Mouse (Mus musculus) megakaryocyte, embryonic 14.5 days (primary cell): ENCODE data around the gene Sv2c. TPM values are rescaled to one million over a fixed set of nuclear protein-coding genes. Genes with fewer than 3 reads are reported as not detected.

ENCODE experiments used
- H3K27me3 ChIP-seq: replicated peaks from 2 replicates; pipeline ENCODE3; 2012; ENCODE audit warnings: inconsistent platforms
- H3K36me3 ChIP-seq: replicated peaks from 2 replicates; pipeline ENCODE3; 2012; ENCODE audit warnings: low read length, inconsistent platforms, mixed read lengths
- H3K4me1 ChIP-seq: 2 replicates; pipeline ENCODE4 v1.6.1; 2012; ENCODE audit warnings: inconsistent platforms
- H3K4me3 ChIP-seq: replicated peaks from 2 replicates; pipeline ENCODE3; 2012; ENCODE audit warnings: moderate library complexity, mild to moderate bottlenecking, inconsistent platforms
- H3K9me3 ChIP-seq: 2 replicates; pipeline ENCODE4 v1.6.1; 2012; ENCODE audit warnings: inconsistent platforms
- FLI1 ChIP-seq: IDR thresholded peaks from 2 replicates; pipeline ENCODE4 v1.6.1; 2012; ENCODE audit warnings: low read length, inconsistent platforms, mixed read lengths
- GATA1 ChIP-seq: IDR thresholded peaks from 3 replicates; pipeline ENCODE4 v1.6.1; 2012; ENCODE audit warnings: mixed read lengths, low read length, inconsistent platforms, borderline replicate concordance
- polyA plus RNA-seq: library from polyadenylated mRNA; stranded (reverse); fragments of >175 nt; gene quantifications from 2 replicates; pipeline ENCODE4 v1.2.3, GENCODE M21; 2012; ENCODE audit warnings: low replicate concordance; ENCODE audit not compliant: insufficient read depth

Sv2c gene
- polyA plus RNA-seq, 1 experiment: not detected

DNA sequence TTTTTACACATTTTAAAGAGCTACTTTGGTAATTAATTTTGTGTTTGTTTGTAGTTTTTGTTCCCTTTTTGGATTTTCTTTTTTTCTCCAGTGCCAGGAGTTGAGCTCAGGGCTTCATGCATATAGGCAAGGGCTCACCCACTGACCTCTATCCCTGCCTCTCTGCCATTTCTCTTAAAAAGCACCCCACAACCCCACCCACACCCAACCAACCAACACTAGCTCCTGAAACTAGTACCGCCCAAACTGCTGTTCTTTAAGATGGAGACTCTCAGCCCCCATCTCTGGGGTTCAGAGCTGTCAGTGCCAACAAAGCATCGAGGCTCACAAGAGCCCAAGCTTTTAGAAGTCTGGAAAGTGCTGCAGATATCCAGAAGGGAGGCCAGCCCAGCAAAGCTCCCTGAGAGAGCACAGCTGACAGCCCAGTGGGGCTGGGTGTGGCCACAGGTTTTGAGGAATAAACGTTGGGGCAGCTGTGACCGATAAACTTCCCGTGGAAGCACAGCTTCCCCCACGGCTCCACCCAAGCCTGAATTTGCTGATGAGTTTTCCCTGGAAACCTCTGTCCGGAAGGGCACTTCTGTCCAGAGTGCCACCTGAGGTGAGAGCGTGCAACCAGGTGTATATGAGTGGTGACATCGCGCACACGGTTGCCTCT, 181.8 kb downstream of the Sv2c start:
- TF ChIP-seq GATA1 (no peak), FLI1 (no peak)
- H3K4me3 ChIP-seq: peak overlapping the region; percentile 73
- peaks cover 47% of the 10 kb centered on the region for H3K4me1 ChIP-seq
- no peaks in the 10 kb centered on the region for H3K9me3 ChIP-seq
- no peaks in the 10 kb centered on the region for H3K36me3 ChIP-seq
- no peaks in the 10 kb centered on the region for H3K27me3 ChIP-seq

GRCm38 (mm10) chr13:95949356-95949755, 183.0 kb downstream of the Sv2c start:
- TF ChIP-seq GATA1: no peak
- no peak for TF ChIP-seq FLI1

GRCm38 (mm10) chr13:95948821-95949220, 183.6 kb downstream of the Sv2c start:
- Histone ChIP-seq H3K9me3 (no peaks in the 10 kb centered on the region), H3K36me3 (no peaks in the 10 kb centered on the region), H3K27me3 (no peaks in the 10 kb centered on the region), H3K4me3 (no peak overlapping the region), H3K4me1 (peaks cover 46% of the 10 kb centered on the region)
- TF ChIP-seq FLI1 (no peak), GATA1 (no peak)

More at GRCm38 (mm10) chr13:95949356-95949755, 183.0 kb downstream of the Sv2c start:
- H3K9me3 ChIP-seq: no peaks in the 10 kb centered on the region
- no peaks in the 10 kb centered on the region for H3K36me3 ChIP-seq
- H3K4me3 ChIP-seq: no peak overlapping the region
- H3K4me1 ChIP-seq: peaks cover 42% of the 10 kb centered on the region
- H3K27me3 ChIP-seq: no peaks in the 10 kb centered on the region

GRCm38 (mm10) chr13:95948394-95948793, 184.0 kb downstream of the Sv2c start:
- H3K27me3 ChIP-seq: no peaks in the 10 kb centered on the region
- peaks cover 50% of the 10 kb centered on the region for H3K4me1 ChIP-seq
- H3K9me3 ChIP-seq: no peaks in the 10 kb centered on the region
- no peaks in the 10 kb centered on the region for H3K36me3 ChIP-seq
- TF ChIP-seq FLI1 (no peak), GATA1 (no peak)
- no peak overlapping the region for H3K4me3 ChIP-seq

DNA sequence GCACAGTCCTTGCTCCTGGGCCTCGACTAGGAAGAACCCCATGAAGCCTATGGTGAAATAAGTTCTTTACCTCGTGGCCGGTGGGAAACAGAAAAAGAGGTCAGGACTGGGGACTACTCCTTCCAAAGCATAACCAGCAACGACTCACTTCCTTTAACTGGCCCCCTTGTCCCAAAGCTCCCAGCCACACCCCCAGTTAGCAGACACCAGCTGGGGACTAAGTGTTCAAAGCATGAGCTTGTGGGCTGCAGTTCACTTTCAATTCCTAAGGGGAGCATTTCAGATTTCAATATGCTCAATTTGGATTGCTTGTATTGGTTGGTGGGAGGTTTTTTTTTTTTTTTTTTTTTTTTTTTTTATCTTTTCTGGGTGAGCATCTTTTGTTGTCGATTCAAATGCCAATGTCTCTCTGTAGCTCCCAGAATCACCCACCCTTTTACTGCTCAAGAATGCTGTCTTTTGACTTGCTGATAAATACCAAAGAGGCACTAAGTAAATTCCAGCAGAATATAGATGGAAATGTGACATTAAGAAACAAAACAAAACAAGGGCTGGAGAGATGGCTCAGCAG, 186.4 kb downstream of the Sv2c start:
- TF ChIP-seq FLI1 (no peak), GATA1 (no peak)
- no peaks in the 10 kb centered on the region for H3K27me3 ChIP-seq
- H3K9me3 ChIP-seq: no peaks in the 10 kb centered on the region
- H3K4me3 ChIP-seq: no peak overlapping the region
- H3K36me3 ChIP-seq: no peaks in the 10 kb centered on the region
- peaks cover 58% of the 10 kb centered on the region for H3K4me1 ChIP-seq

DNA sequence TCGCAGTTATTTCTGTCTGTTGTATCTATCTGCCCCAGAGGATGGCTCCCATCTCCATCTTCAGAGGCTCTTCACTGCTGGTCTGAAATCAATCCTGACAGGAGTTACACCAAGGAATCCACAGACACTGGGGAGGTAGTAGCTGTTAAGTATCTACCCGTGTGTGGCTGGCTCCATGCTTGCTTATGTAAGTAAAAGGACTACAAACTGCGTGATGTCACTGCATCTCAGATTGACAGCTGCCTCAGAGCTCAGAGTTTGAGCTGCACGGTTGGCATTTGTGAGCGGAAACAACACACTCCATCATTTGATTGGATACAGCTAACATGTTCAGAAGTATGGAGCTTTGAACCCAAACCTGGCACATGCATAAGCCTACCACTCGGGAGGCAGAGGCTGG, 187.8 kb downstream of the Sv2c start:
- H3K4me3 ChIP-seq: no peak overlapping the region
- no peaks in the 10 kb centered on the region for H3K27me3 ChIP-seq
- no peak for TF ChIP-seq GATA1
- H3K36me3 ChIP-seq: no peaks in the 10 kb centered on the region
- peaks cover 50% of the 10 kb centered on the region for H3K4me1 ChIP-seq
- H3K9me3 ChIP-seq: no peaks in the 10 kb centered on the region

GRCm38 (mm10) chr13:95943919-95944318, 188.5 kb downstream of the Sv2c start:
- Histone ChIP-seq H3K36me3 (no peaks in the 10 kb centered on the region), H3K4me3 (no peak overlapping the region), H3K4me1 (peaks cover 43% of the 10 kb centered on the region), H3K27me3 (no peaks in the 10 kb centered on the region), H3K9me3 (no peaks in the 10 kb centered on the region)
- TF ChIP-seq GATA1: no peak
- no peak for TF ChIP-seq FLI1

GRCm38 (mm10) chr13:95942587-95942986, 189.8 kb downstream of the Sv2c start:
- Histone ChIP-seq H3K4me1 (peaks cover 29% of the 10 kb centered on the region), H3K4me3 (no peak overlapping the region), H3K9me3 (no peaks in the 10 kb centered on the region), H3K36me3 (no peaks in the 10 kb centered on the region), H3K27me3 (no peaks in the 10 kb centered on the region)
- TF ChIP-seq FLI1 (no peak), GATA1 (no peak)

DNA sequence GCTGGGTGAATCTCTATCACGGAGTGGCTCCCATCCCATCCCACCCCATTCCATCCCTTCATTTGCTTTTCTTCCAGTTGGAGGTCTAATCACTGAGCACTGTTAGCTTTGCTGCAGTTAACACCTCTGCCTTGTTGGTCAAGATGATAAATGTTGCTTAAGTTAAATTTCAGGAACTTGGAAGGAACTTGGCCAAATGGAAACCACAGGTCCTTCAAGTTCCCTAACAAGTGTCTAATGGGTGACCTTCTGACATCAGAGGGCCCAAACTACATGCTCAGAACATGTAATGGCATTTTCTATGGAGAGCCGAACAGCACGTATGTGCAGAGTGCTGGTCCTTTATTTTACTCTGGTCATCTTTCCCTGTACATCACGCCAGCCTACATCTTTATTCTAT, 190.5 kb downstream of the Sv2c start:
- Histone ChIP-seq H3K4me1 (peaks cover 29% of the 10 kb centered on the region), H3K4me3 (no peak overlapping the region), H3K9me3 (no peaks in the 10 kb centered on the region), H3K27me3 (peaks cover 3% of the 10 kb centered on the region), H3K36me3 (no peaks in the 10 kb centered on the region)
- TF ChIP-seq FLI1 (no peak), GATA1 (no peak)

GRCm38 (mm10) chr13:95940811-95941210, 191.6 kb downstream of the Sv2c start:
- H3K4me1 ChIP-seq: peaks cover 29% of the 10 kb centered on the region
- H3K36me3 ChIP-seq: no peaks in the 10 kb centered on the region
- H3K4me3 ChIP-seq: no peak overlapping the region
- TF ChIP-seq FLI1 (no peak), GATA1 (no peak)
- peaks cover 3% of the 10 kb centered on the region for H3K27me3 ChIP-seq
- no peaks in the 10 kb centered on the region for H3K9me3 ChIP-seq
